Comparison of ENCODE assay signal across 8 mouse cellular contexts in the genomic region with DNA sequence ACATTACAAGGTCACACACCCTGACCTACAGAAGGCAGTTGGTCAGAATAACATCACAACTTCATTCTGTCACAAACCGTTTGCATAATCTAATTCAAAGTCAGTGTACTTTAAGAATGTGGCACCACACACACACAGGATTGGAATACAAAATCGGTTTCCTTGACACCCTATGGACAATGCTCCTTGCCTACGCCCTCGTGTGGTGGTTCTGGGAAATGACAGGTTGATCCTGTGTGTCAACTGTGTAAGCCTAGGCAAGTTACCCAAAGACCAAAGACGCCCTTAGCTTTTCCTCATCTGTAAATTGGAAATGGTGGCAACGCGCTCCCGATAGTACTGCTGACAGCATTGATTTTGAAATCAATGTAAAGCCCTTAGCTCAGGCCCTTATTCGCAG. TPM values are rescaled to one million over a fixed set of nuclear protein-coding genes. Genes with fewer than 3 reads are reported as not detected.
DNase-seq lines count a peak whose midpoint lies in the region; ATAC-seq and TF ChIP-seq lines count a peak whose summit lies in the region.

No protein-coding gene starts in this region.

- peak; percentile 52 for DNase-seq in WW6 (ENCODE audit: low read depth, low spot score)
- peak; percentile 69 for DNase-seq in embryonic facial prominence, embryonic 11.5 days (ENCODE audit: low spot score)
- DNase-seq in kidney, postnatal 0 days (ENCODE audit: low spot score): peak; percentile 50
- peak; percentile 66 for DNase-seq in lung, embryonic 14.5 days
- peak; percentile 40 for DNase-seq in right cerebral cortex, postnatal 25 days
- DNase-seq in urinary bladder, postnatal 10 days (ENCODE audit: low spot score): no peak

- H3K36me3 ChIP-seq in intestine, postnatal 0 days (ENCODE audit: control insufficient read depth, insufficient read depth): no peaks in the 10 kb centered on the region
- no peaks in the 10 kb centered on the region for H3K36me3 ChIP-seq in intestine, embryonic 16.5 days (ENCODE audit: control insufficient read depth, insufficient read depth, low read length)
- H3K36me3 ChIP-seq in embryonic facial prominence, embryonic 11.5 days (replicated peaks; ENCODE audit: control insufficient read depth, insufficient read depth, low read depth, low read length): no peaks in the 10 kb centered on the region
- no peaks in the 10 kb centered on the region for H3K36me3 ChIP-seq in kidney, postnatal 0 days (ENCODE audit: insufficient read depth, low read length)
- no peaks in the 10 kb centered on the region for H3K36me3 ChIP-seq in lung, embryonic 14.5 days (ENCODE audit: insufficient read depth)

- peak; percentile 73 for TF ChIP-seq CTCF in intestine, postnatal 0 days (IDR thresholded peaks at IDR 0.05; ENCODE audit: low read depth)
- TF ChIP-seq CTCF in kidney, postnatal 0 days (IDR thresholded peaks at IDR 0.05; ENCODE audit: low read depth): peak; percentile 70
- peak; percentile 65 for TF ChIP-seq CTCF in lung, embryonic 14.5 days (IDR thresholded peaks at IDR 0.05; ENCODE audit: low read depth)

- no peaks in the 10 kb centered on the region for H3K9me3 ChIP-seq in intestine, postnatal 0 days (ENCODE audit: control insufficient read depth)
- H3K9me3 ChIP-seq in intestine, embryonic 16.5 days (ENCODE audit: control insufficient read depth, low read length): no peaks in the 10 kb centered on the region
- H3K9me3 ChIP-seq in embryonic facial prominence, embryonic 11.5 days (replicated peaks; ENCODE audit: control insufficient read depth, low read length): no peaks in the 10 kb centered on the region
- H3K9me3 ChIP-seq in kidney, postnatal 0 days (replicated peaks; ENCODE audit: low read length): no peaks in the 10 kb centered on the region
- H3K9me3 ChIP-seq in lung, embryonic 14.5 days (ENCODE audit: low read depth, low read length): no peaks in the 10 kb centered on the region

- ATAC-seq in intestine, postnatal 0 days: no peak
- ATAC-seq in intestine, embryonic 16.5 days: no peak
- ATAC-seq in embryonic facial prominence, embryonic 11.5 days (replicated peaks; ENCODE audit: insufficient number of reproducible peaks, low FRiP score, low TSS enrichment, low read depth): no peak; the same call in 1 of the 2 replicates
- ATAC-seq in kidney, postnatal 0 days (replicated peaks; ENCODE audit: low FRiP score, low read depth): no peak; the same call in 1 of the 2 replicates
- peak; percentile 65; the same call in 1 of the 2 replicates for ATAC-seq in lung, embryonic 14.5 days (ENCODE audit: insufficient read depth)

- 45% methylated on average over 9 of the region's 9 CpGs for WGBS in intestine, postnatal 0 days
- 42% methylated on average over 9 of the region's 9 CpGs for WGBS in intestine, embryonic 16.5 days
- WGBS in embryonic facial prominence, embryonic 11.5 days: 36% methylated on average over 9 of the region's 9 CpGs
- 43% methylated on average over 9 of the region's 9 CpGs for WGBS in kidney, postnatal 0 days
- WGBS in lung, embryonic 14.5 days: 36% methylated on average over 9 of the region's 9 CpGs

- no peaks in the 10 kb centered on the region; the same call in 1 of the 2 replicates for H3K27me3 ChIP-seq in intestine, postnatal 0 days (replicated peaks; ENCODE audit: control insufficient read depth, insufficient read depth, low read length)
- H3K27me3 ChIP-seq in intestine, embryonic 16.5 days (replicated peaks; ENCODE audit: control insufficient read depth, insufficient read depth, low read length): no peaks in the 10 kb centered on the region
- H3K27me3 ChIP-seq in embryonic facial prominence, embryonic 11.5 days (ENCODE audit: control insufficient read depth, insufficient read depth, low read length): no peaks in the 10 kb centered on the region
- H3K27me3 ChIP-seq in kidney, postnatal 0 days (ENCODE audit: insufficient read depth, low read length): no peaks in the 10 kb centered on the region
- H3K27me3 ChIP-seq in lung, embryonic 14.5 days (ENCODE audit: insufficient read depth, low read length): peaks cover 4% of the 10 kb centered on the region; the same call in 1 of the 2 replicates

- H3K4me1 ChIP-seq in intestine, postnatal 0 days (replicated peaks; ENCODE audit: control insufficient read depth, insufficient read depth, low read length): no peaks in the 10 kb centered on the region
- peaks cover 6% of the 10 kb centered on the region; the same call in 1 of the 2 replicates for H3K4me1 ChIP-seq in intestine, embryonic 16.5 days (ENCODE audit: control insufficient read depth, insufficient read depth, low read length)
- H3K4me1 ChIP-seq in embryonic facial prominence, embryonic 11.5 days (ENCODE audit: control insufficient read depth, insufficient read depth, low read length): no peaks in the 10 kb centered on the region
- no peaks in the 10 kb centered on the region for H3K4me1 ChIP-seq in kidney, postnatal 0 days (replicated peaks; ENCODE audit: insufficient read depth, low read length)
- H3K4me1 ChIP-seq in lung, embryonic 14.5 days (ENCODE audit: insufficient read depth): no peaks in the 10 kb centered on the region

- H3K27ac ChIP-seq in intestine, postnatal 0 days (ENCODE audit: low read depth, low read length): no peak overlapping the region
- H3K27ac ChIP-seq in intestine, embryonic 16.5 days (ENCODE audit: low read length): no peak overlapping the region
- H3K27ac ChIP-seq in embryonic facial prominence, embryonic 11.5 days (replicated peaks; ENCODE audit: low read depth, low read length): no peak overlapping the region
- H3K27ac ChIP-seq in kidney, postnatal 0 days: no peak overlapping the region
- H3K27ac ChIP-seq in lung, embryonic 14.5 days (ENCODE audit: low read depth): no peak overlapping the region

- no peak overlapping the region for H3K4me3 ChIP-seq in intestine, postnatal 0 days (ENCODE audit: low read depth, low read length)
- no peak overlapping the region for H3K4me3 ChIP-seq in intestine, embryonic 16.5 days (ENCODE audit: low read length)
- H3K4me3 ChIP-seq in embryonic facial prominence, embryonic 11.5 days (ENCODE audit: low read depth, low read length): no peak overlapping the region
- H3K4me3 ChIP-seq in kidney, postnatal 0 days (replicated peaks; ENCODE audit: low read depth, low read length): no peak overlapping the region
- no peak overlapping the region for H3K4me3 ChIP-seq in lung, embryonic 14.5 days (ENCODE audit: low read depth, low read length)

- no peak overlapping the region for H3K9ac ChIP-seq in intestine, postnatal 0 days (ENCODE audit: low read depth, low read length)
- H3K9ac ChIP-seq in intestine, embryonic 16.5 days (ENCODE audit: low read depth, low read length): no peak overlapping the region
- no peak overlapping the region for H3K9ac ChIP-seq in embryonic facial prominence, embryonic 11.5 days (replicated peaks; ENCODE audit: low read length)
- H3K9ac ChIP-seq in kidney, postnatal 0 days (ENCODE audit: low read depth, low read length): no peak overlapping the region
- no peak overlapping the region for H3K9ac ChIP-seq in lung, embryonic 14.5 days

- H3K4me2 ChIP-seq in intestine, postnatal 0 days (replicated peaks; ENCODE audit: low read depth): no peak overlapping the region
- H3K4me2 ChIP-seq in intestine, embryonic 16.5 days (ENCODE audit: low read depth, low read length): no peak overlapping the region
- no peak overlapping the region for H3K4me2 ChIP-seq in embryonic facial prominence, embryonic 11.5 days (ENCODE audit: low read depth, low read length)
- H3K4me2 ChIP-seq in kidney, postnatal 0 days (ENCODE audit: low read length): no peak overlapping the region
- no peak overlapping the region for H3K4me2 ChIP-seq in lung, embryonic 14.5 days

RNA-seq across cellular contexts. Expression of gene Atoh1, which starts 45.0 kb away (rescaled TPM):
- 5.2 and 8.4 TPM in 2 replicates for polyA plus RNA-seq in intestine, postnatal 0 days (2015; fragmentation: Nextera tagmentation; extraction: Ambion mirVana)
- polyA plus RNA-seq in intestine, embryonic 16.5 days (2015; fragmentation: Nextera tagmentation; extraction: Ambion mirVana): 9.9 and 10.3 TPM in 2 replicates
- polyA plus RNA-seq in embryonic facial prominence, embryonic 11.5 days (2014; fragmentation: Nextera tagmentation; extraction: Ambion mirVana): 0.74 and 1.2 TPM in 2 replicates
- 0.07 TPM in 1 of 2 replicates, not detected in the other for polyA plus RNA-seq in kidney, postnatal 0 days (2015; fragmentation: Nextera tagmentation; extraction: Ambion mirVana)
- polyA plus RNA-seq in lung, embryonic 14.5 days (2014; fragmentation: Nextera tagmentation; extraction: Ambion mirVana): not detected in 2 replicates
